Mouse (Mus musculus): Measurements from ENCODE around the gene Gucy2c.

GRCm38 (mm10) chr6:136792884-136793758 is 11.6 kb upstream of the Gucy2c start:
- no peak for TF ChIP-seq CTCF (IDR thresholded peaks at IDR 0.05; ENCODE audit: low read depth)
- TF ChIP-seq EP300 (IDR thresholded peaks at IDR 0.05; ENCODE audit: low read depth), result no peak

Measured in heart, postnatal 0 days (tissue).